Mouse (Mus musculus): ENCODE measurements around the gene Tcf19.

Gene Tcf19

GRCm38 (mm10) chr17:35516652-35517500 is at the start of gene Tcf19, which contains the start of gene Cchcr1:
Gene Tcf19 (minus strand): TSS chr17:35516824.
Gene Cchcr1 (plus strand): TSS chr17:35517100.
- in situ Hi-C loops (cut with MboI; ENCODE audit: low pct_unique_long_range_greater_than_20kb in 1 of 2, low sequenced_read_pairs in 2 of 2, unreplicated experiment in 1 of 2) = loop anchor here in 1 of 2 experiments (25.0 kb wide), 1 partner anchor 1470 kb away; the partner anchor contains the start of genes 2410137M14Rik and H2-M5

- in situ Hi-C loops (cut with MboI; ENCODE audit: low pct_unique_long_range_greater_than_20kb in 1 of 2, low sequenced_read_pairs in 2 of 2, unreplicated experiment in 1 of 2) = no loop called here
Observed at GRCm38 (mm10) chr17:35558216-35558615, 41.6 kb upstream of the Tcf19 start.

DNA sequence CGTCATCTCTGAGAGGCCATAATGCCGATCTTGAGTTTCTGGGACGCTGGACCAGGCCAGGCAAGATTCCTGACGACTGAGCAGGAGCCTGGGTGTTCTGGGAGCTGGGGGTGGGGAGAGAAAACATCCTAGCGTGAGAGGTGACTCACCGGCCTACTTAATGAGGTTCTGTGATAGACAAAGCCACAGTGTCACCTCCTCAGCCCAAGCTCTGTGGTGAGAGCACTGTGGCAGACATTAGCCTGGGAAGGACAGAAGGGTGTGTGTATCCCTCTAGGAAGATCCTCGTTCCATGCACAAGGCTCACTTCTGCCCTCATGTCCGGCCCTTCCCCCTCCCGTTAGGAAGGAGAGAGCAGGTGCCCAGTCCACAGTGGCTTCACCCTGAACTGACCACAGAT is 40.7 kb upstream of the Tcf19 start:
- in situ Hi-C loops (cut with MboI; ENCODE audit: low pct_unique_long_range_greater_than_20kb in 1 of 2, low sequenced_read_pairs in 2 of 2, unreplicated experiment in 1 of 2) = no loop called here

DNA sequence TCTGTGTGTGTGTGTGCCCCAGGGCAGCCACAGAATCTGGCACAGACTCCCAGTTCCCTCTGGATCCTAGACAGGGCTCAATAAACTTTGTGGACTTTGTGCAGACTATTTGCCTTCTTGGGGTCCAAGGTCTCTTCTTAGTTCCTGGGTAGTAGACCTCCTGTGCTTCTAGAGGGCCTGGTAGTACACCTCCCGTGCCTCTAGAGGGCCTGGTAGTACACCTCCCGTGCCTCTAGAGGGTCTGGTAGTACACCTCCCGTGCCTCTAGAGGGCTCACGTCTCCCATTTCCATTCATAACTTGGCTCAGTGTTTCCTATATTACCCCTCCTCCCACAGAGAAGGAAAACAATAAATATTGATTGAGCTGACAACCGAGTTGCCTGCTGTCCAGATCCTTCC is 40.2 kb upstream of the Tcf19 start:
- in situ Hi-C loops (cut with MboI; ENCODE audit: low pct_unique_long_range_greater_than_20kb in 1 of 2, low sequenced_read_pairs in 2 of 2, unreplicated experiment in 1 of 2) = no loop called here

- in situ Hi-C loops (cut with MboI; ENCODE audit: low pct_unique_long_range_greater_than_20kb in 1 of 2, low sequenced_read_pairs in 2 of 2, unreplicated experiment in 1 of 2) = no loop called here
Observed at GRCm38 (mm10) chr17:35556186-35556765, 39.7 kb upstream of the Tcf19 start.

- in situ Hi-C loops (cut with MboI; ENCODE audit: low pct_unique_long_range_greater_than_20kb in 1 of 2, low sequenced_read_pairs in 2 of 2, unreplicated experiment in 1 of 2) = no loop called here
Observed at GRCm38 (mm10) chr17:35554761-35555397, 38.3 kb upstream of the Tcf19 start.

DNA sequence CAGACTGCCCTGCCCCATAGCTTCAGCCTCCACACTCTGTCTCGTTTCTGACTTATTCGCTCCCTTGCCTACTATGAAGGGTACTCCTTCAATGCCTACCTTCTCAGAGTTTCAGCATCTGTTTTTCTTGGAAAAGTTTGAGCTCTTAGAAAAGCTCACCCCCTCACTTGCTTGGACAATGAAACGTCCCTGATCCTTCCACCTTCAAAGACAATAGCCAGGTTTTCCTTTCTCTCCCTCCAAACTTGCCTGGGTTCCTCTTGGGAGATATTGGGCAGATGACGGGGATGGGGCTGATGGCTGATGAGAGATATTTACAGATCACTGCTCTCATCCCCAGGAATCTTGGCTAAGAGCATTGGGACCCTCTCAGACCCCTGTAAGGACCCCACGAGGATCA is 37.7 kb upstream of the Tcf19 start:
- in situ Hi-C loops (cut with MboI; ENCODE audit: low pct_unique_long_range_greater_than_20kb in 1 of 2, low sequenced_read_pairs in 2 of 2, unreplicated experiment in 1 of 2) = no loop called here

DNA sequence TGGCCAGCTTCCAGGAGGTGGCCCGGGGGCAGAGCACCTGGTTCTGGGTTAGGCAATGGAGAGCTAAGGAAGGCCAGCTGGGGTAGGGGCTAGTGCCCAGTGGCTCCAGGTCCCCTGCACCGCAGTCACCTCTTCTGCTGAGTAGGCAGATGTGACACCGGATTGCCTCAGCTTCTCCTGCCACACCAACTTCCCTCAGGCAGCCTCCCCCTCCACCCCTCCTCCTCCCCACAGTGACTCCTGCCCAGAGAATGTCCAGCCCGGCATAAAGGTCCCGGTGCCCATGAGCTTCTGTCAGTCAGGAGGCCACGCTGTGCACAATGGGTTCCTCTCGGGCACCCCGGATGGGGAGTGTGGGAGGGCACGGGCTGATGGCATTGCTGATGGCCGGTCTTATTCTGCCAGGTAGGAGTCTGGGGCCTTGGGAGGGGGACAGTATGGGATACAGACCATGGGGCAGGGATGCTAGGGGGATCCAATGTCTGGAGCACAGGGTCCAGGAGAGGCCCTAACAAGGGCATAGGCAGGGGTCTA is 35.3 kb upstream of the Tcf19 start, which contains the start of gene Cdsn:
Gene Cdsn, plus strand, starts transcription at position 248 of the 534 bp plus-strand sequence.
- in situ Hi-C loops (cut with MboI; ENCODE audit: low pct_unique_long_range_greater_than_20kb in 1 of 2, low sequenced_read_pairs in 2 of 2, unreplicated experiment in 1 of 2) = no loop called here

- in situ Hi-C loops (cut with MboI; ENCODE audit: low pct_unique_long_range_greater_than_20kb in 1 of 2, low sequenced_read_pairs in 2 of 2, unreplicated experiment in 1 of 2) = no loop called here
Observed at GRCm38 (mm10) chr17:35550871-35551270, 34.2 kb upstream of the Tcf19 start.

- in situ Hi-C loops (cut with MboI; ENCODE audit: low pct_unique_long_range_greater_than_20kb in 1 of 2, low sequenced_read_pairs in 2 of 2, unreplicated experiment in 1 of 2) = no loop called here
Observed at GRCm38 (mm10) chr17:35550143-35550494, 33.5 kb upstream of the Tcf19 start.

GRCm38 (mm10) chr17:35549437-35550142 is 33.0 kb upstream of the Tcf19 start:
- in situ Hi-C loops (cut with MboI; ENCODE audit: low pct_unique_long_range_greater_than_20kb in 1 of 2, low sequenced_read_pairs in 2 of 2, unreplicated experiment in 1 of 2) = no loop called here

DNA sequence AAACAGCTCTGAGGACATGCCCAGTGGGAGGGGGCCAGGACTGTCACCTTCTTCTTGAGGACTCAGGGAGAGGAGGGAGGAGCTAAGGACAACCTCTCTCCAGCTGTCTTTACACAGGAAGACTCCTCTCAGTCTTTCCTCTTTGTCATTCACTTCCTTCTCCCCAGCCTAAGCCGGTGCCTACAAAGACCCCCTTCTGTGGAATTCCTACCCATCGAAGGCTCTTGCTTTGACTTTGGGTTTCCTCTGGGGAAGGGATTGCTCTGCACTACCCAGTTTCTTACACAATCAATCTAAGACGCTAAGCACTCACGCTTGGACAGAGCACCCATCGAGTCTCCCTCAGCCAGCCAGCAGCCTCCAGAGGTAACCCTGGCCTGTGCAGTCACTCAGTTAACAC is 32.0 kb upstream of the Tcf19 start:
- in situ Hi-C loops (cut with MboI; ENCODE audit: low pct_unique_long_range_greater_than_20kb in 1 of 2, low sequenced_read_pairs in 2 of 2, unreplicated experiment in 1 of 2) = no loop called here

GRCm38 (mm10) chr17:35547465-35547864 is 30.8 kb upstream of the Tcf19 start:
- in situ Hi-C loops (cut with MboI; ENCODE audit: low pct_unique_long_range_greater_than_20kb in 1 of 2, low sequenced_read_pairs in 2 of 2, unreplicated experiment in 1 of 2) = no loop called here

GRCm38 (mm10) chr17:35544680-35545079 is 28.1 kb upstream of the Tcf19 start:
- in situ Hi-C loops (cut with MboI; ENCODE audit: low pct_unique_long_range_greater_than_20kb in 1 of 2, low sequenced_read_pairs in 2 of 2, unreplicated experiment in 1 of 2) = no loop called here

DNA sequence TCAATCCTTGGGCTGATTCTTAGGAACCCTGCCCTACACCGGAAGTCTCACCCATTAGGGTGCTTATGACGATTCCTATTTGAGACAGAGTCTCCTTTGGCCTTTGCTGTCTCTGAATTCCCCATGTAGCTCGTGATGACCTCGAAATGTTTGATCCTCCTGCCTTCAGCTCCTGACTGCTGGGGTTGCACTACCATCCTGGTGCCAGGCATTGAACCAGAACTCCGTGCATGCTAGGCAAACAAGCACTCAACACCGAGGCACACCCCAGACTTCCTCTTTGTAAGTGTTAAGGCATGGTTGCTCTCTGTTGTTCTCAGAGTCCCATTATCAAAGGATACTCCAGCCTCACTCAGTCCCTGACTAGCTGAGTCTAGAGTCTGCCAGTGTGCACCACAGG is 27.4 kb upstream of the Tcf19 start:
- in situ Hi-C loops (cut with MboI; ENCODE audit: low pct_unique_long_range_greater_than_20kb in 1 of 2, low sequenced_read_pairs in 2 of 2, unreplicated experiment in 1 of 2) = no loop called here

- in situ Hi-C loops (cut with MboI; ENCODE audit: low pct_unique_long_range_greater_than_20kb in 1 of 2, low sequenced_read_pairs in 2 of 2, unreplicated experiment in 1 of 2) = no loop called here
Observed at GRCm38 (mm10) chr17:35543412-35543861, 26.8 kb upstream of the Tcf19 start.

GRCm38 (mm10) chr17:35542761-35543411 is 26.3 kb upstream of the Tcf19 start:
- in situ Hi-C loops (cut with MboI; ENCODE audit: low pct_unique_long_range_greater_than_20kb in 1 of 2, low sequenced_read_pairs in 2 of 2, unreplicated experiment in 1 of 2) = no loop called here

DNA sequence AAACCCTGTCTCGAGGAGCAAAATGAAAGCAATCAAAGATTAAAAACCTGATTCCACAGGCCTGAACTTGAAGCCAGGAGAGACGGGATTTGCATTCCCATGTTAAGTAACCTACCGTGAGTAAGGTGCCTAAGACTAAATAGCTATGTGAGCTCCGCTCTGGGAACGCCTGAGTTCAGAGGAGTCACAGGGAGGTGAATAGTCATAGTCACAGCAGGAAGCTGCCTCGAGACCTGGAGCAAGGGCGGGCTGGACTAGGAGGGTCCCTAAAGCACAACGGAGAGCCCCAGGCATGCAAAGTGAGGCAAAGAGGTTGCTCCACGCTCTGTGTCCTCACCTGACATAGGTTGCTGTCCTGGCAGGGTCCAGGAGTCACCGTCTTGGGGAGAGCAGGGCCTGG is 22.9 kb upstream of the Tcf19 start:
- in situ Hi-C loops (cut with MboI; ENCODE audit: low pct_unique_long_range_greater_than_20kb in 1 of 2, low sequenced_read_pairs in 2 of 2, unreplicated experiment in 1 of 2) = no loop called here
